8 mouse cellular contexts compared by ENCODE assay signal in genomic region chr12:84068986-84069385, GRCm38 (mm10). TPM values are rescaled to one million over a fixed set of nuclear protein-coding genes. Genes with fewer than 3 reads are reported as not detected.
DNase-seq lines count a peak whose midpoint lies in the region; ATAC-seq and TF ChIP-seq lines count a peak whose summit lies in the region.

Acot5 (plus strand) TSS chr12:84069325.

- H3K36me3 ChIP-seq in thymus, adult 2 months (ENCODE audit: control insufficient read depth, insufficient read depth, low read length): no peaks in the 10 kb centered on the region
- no peaks in the 10 kb centered on the region for H3K36me3 ChIP-seq in liver, embryonic 15.5 days (replicated peaks)

- H3K27ac ChIP-seq in gastrocnemius, adult 2 months: no peak within 1 kb of the TSS
- no peak within 1 kb of the TSS for H3K27ac ChIP-seq in thymus, adult 2 months (ENCODE audit: control insufficient read depth, insufficient read depth, low read length)
- H3K27ac ChIP-seq in liver, embryonic 15.5 days (replicated peaks): no peak within 1 kb of the TSS

- peak within 1 kb of the TSS; percentile 56 for H3K4me2 ChIP-seq in liver, embryonic 15.5 days

- no peak for TF ChIP-seq POLR2A in thymus, adult 2 months (IDR thresholded peaks at IDR 0.05; ENCODE audit: control insufficient read depth, extremely low read depth, insufficient read depth, low read length, poor library complexity)

- no peaks in the 10 kb centered on the region for H3K9me3 ChIP-seq in liver, embryonic 15.5 days (replicated peaks)

- peaks cover 17% of the 10 kb centered on the region for H3K4me1 ChIP-seq in thymus, adult 2 months (replicated peaks; ENCODE audit: control insufficient read depth, insufficient read depth, low read length)
- H3K4me1 ChIP-seq in liver, embryonic 15.5 days (replicated peaks): no peaks in the 10 kb centered on the region

- 75% methylated on average over 9 of the region's 9 CpGs for WGBS in thymus, adult 2 months
- 48% methylated on average over 9 of the region's 9 CpGs for WGBS in liver, embryonic 15.5 days (ENCODE audit: insufficient replicate concordance)

- peak within 1 kb of the TSS; percentile 64 for H3K4me3 ChIP-seq in gastrocnemius, adult 2 months
- H3K4me3 ChIP-seq in thymus, adult 2 months (ENCODE audit: control insufficient read depth, insufficient read depth, low read length): peak within 1 kb of the TSS; percentile 25; the same call in 1 of the 2 replicates
- peak within 1 kb of the TSS; percentile 31 for H3K4me3 ChIP-seq in liver, embryonic 15.5 days (replicated peaks)

- TF ChIP-seq CTCF in gastrocnemius, adult 2 months (IDR thresholded peaks at IDR 0.05): no peak
- TF ChIP-seq CTCF in thymus, adult 2 months (IDR thresholded peaks at IDR 0.05; ENCODE audit: borderline replicate concordance, control insufficient read depth, extremely low read depth, insufficient read depth, low read length, poor library complexity): no peak

- ATAC-seq in liver, embryonic 15.5 days (ENCODE audit: insufficient read depth): no peak
- no peak for ATAC-seq in activated CD4-positive, CD25-positive, alpha-beta regulatory T cell, adult 4 months

- intact Hi-C loops in gastrocnemius, adult 2 months (cut with DNase I): loop anchor here (10.0 kb wide), 1 partner anchor 354 kb away; no protein-coding TSS in a partner anchor
- intact Hi-C loops in gastrocnemius, postnatal 14 days (cut with DNase I; ENCODE audit: low total_unique reads): no loop called here
- intact Hi-C loops in left cerebral cortex, postnatal 25 days (cut with DNase I): no loop called here

- no peak for DNase-seq in gastrocnemius, adult 2 months
- no peak for DNase-seq in gastrocnemius, postnatal 14 days
- no peak for DNase-seq in thymus, adult 2 months
- DNase-seq in thymus, postnatal 14 days: no peak
- DNase-seq in cerebellum, postnatal 36 days: no peak
- no peak for DNase-seq in left cerebral cortex, postnatal 25 days (ENCODE audit: low spot score in 2 of 2)

- H3K9ac ChIP-seq in liver, embryonic 15.5 days: no peak within 1 kb of the TSS

- H3K27me3 ChIP-seq in thymus, adult 2 months (ENCODE audit: control insufficient read depth, insufficient read depth, low read length): no peaks in the 10 kb centered on the region; the same call in 1 of the 2 replicates
- H3K27me3 ChIP-seq in liver, embryonic 15.5 days: peaks cover 58% of the 10 kb centered on the region

RNA-seq across cellular contexts. Expression of gene Acot5, which starts in this region (rescaled TPM):
- under 1 TPM in 1 of 2 experiments, not detected in 1; 0.17 TPM for total RNA-seq in gastrocnemius, adult 2 months (2021)
- under 1 TPM in 1 of 2 experiments, not detected in 1; 0.14 TPM for total RNA-seq in gastrocnemius, postnatal 14 days (2021)
- 1.1 and 1.6 TPM in 2 replicates for polyA plus RNA-seq in thymus, adult 2 months (2012; rRNA removed)
- polyA plus RNA-seq in liver, embryonic 15.5 days (2015; fragmentation: Nextera tagmentation; extraction: Ambion mirVana): 0.06 TPM in 1 of 2 replicates, not detected in the other
- polyA plus RNA-seq in activated CD4-positive, CD25-positive, alpha-beta regulatory T cell, adult 4 months (2017; shearing (Covaris generic)): not detected
- 1 to 10 TPM; 5.1 to 7.0 TPM for total RNA-seq in left cerebral cortex, postnatal 25 days (2021)

Comparison
In these comparisons a context has a peak if more than half of its experiments do, and no peak if none do; other contexts are left out.
1. RNA of gene Acot5 (total RNA-seq): 5.1 to 7.0 TPM in left cerebral cortex, postnatal 25 days; 0.17 TPM in gastrocnemius, adult 2 months and 0.14 TPM in gastrocnemius, postnatal 14 days; every median in the first group is over 4 times any median in the second.
2. Peak in every context shown above with its lines, with median percentiles within 50 percentile points of each other: H3K4me3 ChIP-seq.